Mouse (Mus musculus) brain, embryonic 14.5 days (tissue): ENCODE results near the gene Folr2. TPM values are rescaled to one million over a fixed set of nuclear protein-coding genes. Genes with fewer than 3 reads are reported as not detected.

Experiments
- DNase-seq: peaks from one replicate; pipeline ENCODE4 v3.0.0-alpha.2; 2011; ENCODE audit warnings: low read depth
- CTCF ChIP-seq: fragments of 200-500 bp; IDR thresholded peaks from 2 replicates; pipeline ENCODE4 v1.5.1; 2012; ENCODE audit warnings: inconsistent platforms, mild to moderate bottlenecking, moderate library complexity, borderline replicate concordance; ENCODE audit not compliant: insufficient read depth, insufficient read length; ENCODE audit errors: extremely low read depth
- POLR2A ChIP-seq: fragments of 200-500 bp; IDR thresholded peaks from 2 replicates; pipeline ENCODE4 v1.6.1; 2012; ENCODE audit warnings: mild to moderate bottlenecking, inconsistent platforms, borderline replicate concordance; ENCODE audit not compliant: poor library complexity, insufficient read depth, insufficient read length, severe bottlenecking; ENCODE audit errors: extremely low read depth
- polyA plus RNA-seq: library from polyadenylated mRNA; depleted of rRNA; stranded (reverse); fragments of >200 nt; gene quantifications from 2 replicates; pipeline ENCODE4 v1.2.3, GENCODE M21; 2012

Gene Folr2
- polyA plus RNA-seq, 1 experiment = 4.5 TPM

DNA sequence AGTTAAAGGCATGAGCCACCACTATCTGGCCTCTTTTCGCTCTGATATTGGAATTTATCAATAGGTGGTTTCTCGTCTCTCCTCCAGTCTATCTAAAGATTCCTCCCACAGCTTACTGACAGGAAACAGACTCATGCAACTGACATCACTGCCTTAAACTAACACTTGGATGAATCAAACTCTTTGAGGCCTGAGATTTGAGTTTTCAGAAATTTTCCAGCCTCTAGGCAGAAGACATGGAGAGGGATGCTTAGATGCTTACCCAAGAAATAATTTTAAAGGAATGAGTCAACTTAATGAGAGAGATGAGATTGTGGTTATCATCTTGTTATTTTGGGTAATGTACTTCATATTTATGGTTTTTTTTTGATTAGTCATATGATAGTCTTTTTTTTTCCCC lies 3.2 kb downstream of the Folr2 start:
- DNase-seq = no peak
- TF ChIP-seq CTCF (no peak), POLR2A (no peak)

DNA sequence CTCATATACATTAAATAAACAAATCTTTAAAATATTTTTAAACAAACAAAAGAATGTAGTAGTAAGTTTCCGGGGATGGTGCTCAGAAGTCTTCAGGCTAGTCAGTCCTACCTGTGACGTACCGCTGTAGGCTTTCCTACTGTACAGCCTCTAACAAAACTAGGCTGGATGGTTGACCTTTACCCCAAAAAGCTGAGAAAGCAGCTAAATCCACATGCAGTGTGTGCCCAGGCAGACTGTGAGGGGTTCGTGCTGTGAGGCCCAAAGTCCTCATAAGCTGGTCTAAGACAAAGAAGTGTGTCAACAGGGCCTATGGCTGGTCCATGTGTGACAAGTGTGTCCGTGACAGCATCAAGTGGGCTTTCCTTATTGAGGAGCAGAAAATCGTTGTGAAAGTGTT lies 4.1 kb downstream of the Folr2 start:
- DNase-seq = no peak
- no peak for TF ChIP-seq POLR2A
- TF ChIP-seq CTCF = no peak

DNA sequence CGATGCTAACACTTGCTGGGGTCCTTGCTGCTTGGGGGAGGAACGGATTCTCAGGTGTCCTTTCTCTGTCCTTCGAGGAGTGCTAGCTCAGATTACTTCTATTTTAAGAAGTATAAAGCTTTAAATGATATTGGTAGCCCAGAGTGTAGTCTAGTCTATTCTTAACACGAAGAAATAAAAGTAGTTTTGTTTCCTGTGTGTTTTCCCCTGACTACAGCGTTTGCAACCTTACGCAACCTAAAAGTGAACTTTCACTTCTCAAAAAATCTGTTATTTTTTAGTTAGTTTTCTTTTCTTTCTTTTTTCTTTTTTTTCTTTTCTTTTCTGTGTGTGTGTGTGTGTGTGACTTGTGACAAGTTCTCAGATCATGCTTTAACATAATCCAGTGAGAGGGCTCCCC lies 5.3 kb downstream of the Folr2 start:
- no peak for DNase-seq

DNA sequence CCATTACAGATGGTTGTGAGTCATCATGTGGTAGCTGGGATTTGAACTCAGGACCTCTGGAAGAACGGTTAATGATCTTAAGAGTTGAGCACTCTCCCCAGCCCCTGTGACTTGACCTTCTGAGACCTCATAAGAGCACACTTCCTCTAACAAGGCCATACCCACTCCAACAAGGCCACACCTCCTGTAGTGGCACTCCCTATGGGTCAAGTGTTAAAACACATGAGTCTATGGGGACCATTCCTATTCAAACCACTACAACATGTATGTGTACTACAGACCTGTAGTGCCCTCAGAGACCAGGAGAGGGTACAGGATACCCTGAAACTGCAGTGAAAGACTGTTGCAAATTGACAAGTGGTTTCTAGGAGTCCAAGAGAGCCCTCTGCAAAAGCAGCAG lies 9.1 kb downstream of the Folr2 start:
- TF ChIP-seq POLR2A (no peak), CTCF (no peak)
- DNase-seq = no peak

More for the DNA sequence above, 5.3 kb downstream of the Folr2 start:
- no peak for TF ChIP-seq CTCF
- TF ChIP-seq POLR2A = no peak

DNA sequence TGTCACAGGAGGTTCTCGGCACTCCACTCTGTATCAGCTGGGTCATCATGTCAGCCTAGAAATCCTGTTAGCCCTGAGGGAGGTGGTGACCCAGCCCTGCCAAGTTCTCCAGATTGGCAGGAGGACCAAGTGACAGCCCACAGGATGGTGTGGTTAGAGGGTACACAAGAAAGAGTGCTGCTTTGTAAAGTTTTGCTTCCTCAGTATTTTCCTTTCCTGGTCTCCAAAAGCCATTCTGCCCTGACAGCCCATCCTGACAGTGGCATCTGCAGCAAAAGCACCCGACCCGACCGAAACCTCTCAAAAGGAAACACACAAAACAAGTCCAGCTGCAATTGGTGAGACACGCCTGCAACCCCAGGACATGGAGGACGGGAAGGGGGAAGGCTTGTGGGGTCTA lies 12.8 kb downstream of the Folr2 start:
- no peak for DNase-seq

DNA sequence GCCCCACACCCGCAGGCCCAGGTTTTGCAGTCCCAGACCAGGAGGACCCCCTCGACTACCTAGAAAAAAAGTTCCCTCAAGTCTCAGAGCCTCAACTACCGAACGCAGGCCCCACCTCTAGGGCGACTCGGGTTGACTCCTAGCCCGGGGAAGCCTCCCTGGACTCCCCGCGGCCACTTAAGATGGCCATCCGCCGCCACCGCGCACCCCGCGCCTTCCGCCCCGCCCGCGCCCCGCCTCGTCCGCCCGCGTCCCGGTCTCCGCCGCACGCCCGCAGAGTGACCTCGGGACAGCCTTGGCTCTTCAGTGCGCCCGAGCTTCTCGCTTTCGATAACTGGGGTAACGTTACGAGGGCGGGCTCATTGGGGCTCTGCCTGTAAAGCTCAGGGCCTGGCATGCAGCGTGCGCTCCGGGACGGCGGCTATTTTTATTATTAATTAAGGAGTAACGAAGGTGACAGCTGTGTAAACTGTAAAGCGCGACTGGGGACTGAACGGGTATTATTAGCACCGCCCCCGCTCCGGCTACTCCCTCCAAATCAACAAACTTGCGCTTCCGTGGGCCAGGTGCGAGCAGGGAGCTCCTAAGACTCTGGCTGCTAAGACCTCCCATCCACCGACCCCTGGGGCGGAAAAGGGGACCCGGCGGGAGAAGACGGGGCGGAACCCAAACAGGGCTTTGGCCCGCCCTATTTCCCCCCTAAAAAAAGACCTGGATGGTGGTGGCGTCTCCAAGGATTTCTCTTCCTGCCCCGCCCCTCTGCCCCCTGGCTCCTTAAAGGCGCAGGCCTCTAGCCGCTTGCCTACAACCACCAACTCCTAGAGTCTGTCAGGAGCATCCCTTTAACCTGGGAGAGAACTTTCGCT lies 19.2 kb downstream of the Folr2 start, which contains the start of gene Inppl1:
Gene Inppl1 (minus strand): TSS at position 624 of the 866 bp plus-strand sequence.
- no peak for TF ChIP-seq POLR2A
- TF ChIP-seq CTCF = no peak
- DNase-seq = peak; percentile 93

More for the DNA sequence above, 12.8 kb downstream of the Folr2 start:
- TF ChIP-seq POLR2A (no peak), CTCF (no peak)

DNA sequence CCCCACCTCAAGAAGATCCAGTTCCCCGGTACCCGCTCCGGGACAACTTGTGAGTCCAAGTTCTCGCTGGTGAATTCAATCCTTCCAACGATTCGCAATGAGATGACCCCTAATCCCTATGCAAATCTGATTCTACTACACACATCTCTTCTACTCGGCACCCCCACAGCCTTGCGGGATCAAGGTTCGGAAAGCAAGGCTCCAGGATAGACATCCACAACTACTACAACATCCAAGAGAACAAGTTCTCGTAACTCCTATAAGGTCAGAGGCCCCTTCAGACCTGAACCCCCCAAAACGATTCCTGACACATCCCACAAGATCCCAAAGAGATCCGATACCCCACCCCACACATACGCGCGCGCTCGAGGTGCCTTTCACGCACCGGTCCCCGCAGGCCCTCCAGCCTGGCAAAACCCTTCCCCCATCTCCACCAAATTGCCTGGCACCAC lies 19.8 kb downstream of the Folr2 start:
- DNase-seq = peak; percentile 24
- TF ChIP-seq CTCF (no peak), POLR2A (no peak)

DNA sequence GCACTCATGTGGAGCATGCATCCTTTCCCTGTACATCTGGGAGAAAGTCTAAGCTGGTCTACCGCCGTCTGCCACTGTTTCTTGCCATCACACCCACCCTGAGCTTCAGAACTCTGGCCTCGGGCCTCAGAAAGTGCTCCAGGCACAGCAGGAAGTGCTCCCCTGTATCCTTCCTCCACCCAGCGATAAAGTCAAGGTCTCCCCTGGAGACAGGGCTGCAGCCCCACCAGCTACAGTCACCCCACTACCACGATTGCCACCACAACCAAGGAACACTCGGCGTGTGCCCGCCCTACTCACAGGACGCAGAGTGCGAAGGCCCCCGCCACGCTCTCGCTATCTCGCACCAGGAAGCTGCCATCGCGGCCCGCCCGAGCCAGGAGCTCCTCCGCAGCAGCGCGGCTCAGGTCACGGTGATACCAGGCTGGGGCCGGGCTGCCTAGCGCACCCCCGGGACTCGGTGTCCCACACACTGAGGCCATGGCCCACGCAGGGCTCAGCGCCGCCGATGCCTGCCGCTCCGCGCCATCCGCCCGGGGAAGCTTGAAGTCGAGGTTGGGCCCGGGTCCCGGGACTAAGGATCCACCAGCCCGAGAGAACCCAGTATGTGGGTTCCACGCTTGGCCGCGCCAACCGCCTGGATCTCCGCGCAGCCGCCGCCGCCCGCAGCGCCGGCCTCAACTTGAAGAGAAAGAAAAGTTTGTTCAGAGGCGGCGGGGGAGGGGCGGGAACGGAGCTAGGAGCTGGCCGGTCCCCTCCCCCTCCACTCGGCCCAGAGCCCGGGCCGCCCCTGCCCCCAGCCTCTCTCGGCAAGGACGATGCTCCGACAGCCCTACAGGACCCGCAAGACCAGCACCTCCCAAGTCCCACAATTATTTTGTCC lies 20.5 kb downstream of the Folr2 start:
- peak; percentile 86 for DNase-seq
- TF ChIP-seq POLR2A = 0 out of 2 replicates have a peak, but pooled peaks have one; percentile 45
- TF ChIP-seq CTCF = no peak

DNA sequence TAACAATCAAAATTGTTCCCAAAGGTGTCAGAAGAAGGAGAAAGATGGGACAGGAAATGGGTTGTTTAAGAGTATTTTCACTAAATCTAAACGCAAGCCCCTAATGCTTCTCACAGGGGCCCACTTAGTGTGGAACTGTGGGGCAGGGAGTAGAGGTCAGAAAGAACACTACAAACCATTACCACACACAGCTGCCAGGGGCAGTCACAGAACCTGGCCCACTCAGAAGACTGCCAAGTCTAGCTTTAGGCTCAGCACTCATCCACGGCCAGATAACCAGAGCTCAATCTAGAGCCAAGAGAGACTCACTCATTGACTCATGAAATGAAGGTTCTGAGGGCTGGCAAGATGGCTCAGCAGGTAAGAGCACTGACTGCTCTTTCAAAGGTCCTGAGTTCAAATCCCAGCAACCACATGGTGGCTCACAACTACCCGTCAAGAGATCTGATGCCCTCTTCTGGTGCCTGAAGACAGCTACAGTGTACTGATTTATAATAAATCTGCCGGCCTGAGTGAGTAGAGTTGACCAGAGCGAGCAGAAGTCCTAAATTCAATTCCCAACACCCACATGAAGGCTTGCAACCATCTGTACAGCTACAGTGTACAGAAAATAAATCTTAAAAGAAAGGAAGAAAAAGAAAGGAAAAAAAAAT lies 21.4 kb downstream of the Folr2 start:
- TF ChIP-seq CTCF = peak; percentile 3; the same call in 1 of the 2 replicates
- TF ChIP-seq POLR2A = no peak
- DNase-seq = peak; percentile 31

DNA sequence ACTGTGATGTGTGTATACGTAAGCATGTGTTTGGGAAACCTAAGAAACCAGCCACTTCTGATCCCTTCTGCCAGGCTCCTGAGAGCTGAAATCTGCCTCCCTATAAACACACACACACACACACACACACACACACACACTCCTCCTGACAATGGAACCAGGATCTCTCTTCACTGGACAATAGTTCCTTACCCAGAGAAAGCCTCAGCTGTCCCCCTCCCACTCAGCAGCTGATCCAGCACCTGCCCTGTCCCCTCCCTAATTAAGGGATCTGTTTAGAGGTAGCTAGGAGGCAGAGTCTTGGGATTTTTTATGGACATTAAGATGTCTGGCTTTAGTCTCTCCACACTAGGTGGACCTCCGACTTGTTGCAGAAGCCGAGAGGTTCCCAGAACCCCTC lies 22.1 kb downstream of the Folr2 start:
- TF ChIP-seq POLR2A (no peak), CTCF (no peak)
- peak; percentile 40 for DNase-seq
